Mouse (Mus musculus): ENCODE measurements at regions not wholly inside any gene's neighbourhood (a gene's known extent, or its start where the extent isn't known, plus 50 kb on each side); places are given as distances from the start of the nearest gene placed in this dataset.
A peak's percentile ranks its signal among the peaks of the same experiment; 100 is the strongest.

DNA sequence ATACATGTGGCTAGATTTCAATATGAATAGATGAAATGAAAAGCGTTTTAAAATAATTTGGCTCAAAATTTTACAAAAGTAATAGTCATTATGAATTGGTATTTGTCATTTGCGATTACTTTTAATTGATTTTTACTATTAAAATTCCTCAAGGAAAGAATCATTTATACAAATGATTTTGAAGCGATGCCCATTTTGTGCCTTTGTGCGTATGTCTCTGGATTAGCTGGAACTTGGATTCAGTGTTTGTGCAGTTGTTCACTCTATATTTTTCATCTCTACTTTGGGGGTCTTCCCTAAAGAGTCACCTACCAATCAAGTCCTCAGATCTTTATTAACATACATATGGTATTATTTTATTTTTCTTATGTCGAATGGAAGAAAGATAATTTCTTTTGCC, 274.3 kb downstream of the Ptprc start:
- Histone ChIP-seq H3K9ac (replicated peaks) (peak overlapping the region; percentile 71), H3K4me2 (peak overlapping the region; percentile 69), H3K4me1 (peaks cover 23% of the 10 kb centered on the region), H3K27me3 (replicated peaks) (no peaks in the 10 kb centered on the region), H3K4me3 (replicated peaks) (peak overlapping the region; percentile 61), H3K27ac (replicated peaks) (peak overlapping the region; percentile 93), H3K36me3 (no peaks in the 10 kb centered on the region), H3K9me3 (replicated peaks) (no peaks in the 10 kb centered on the region)
- 20% methylated on average over 5 of the region's 5 CpGs for WGBS
- no peak for ATAC-seq (ENCODE audit: low FRiP score)

DNA sequence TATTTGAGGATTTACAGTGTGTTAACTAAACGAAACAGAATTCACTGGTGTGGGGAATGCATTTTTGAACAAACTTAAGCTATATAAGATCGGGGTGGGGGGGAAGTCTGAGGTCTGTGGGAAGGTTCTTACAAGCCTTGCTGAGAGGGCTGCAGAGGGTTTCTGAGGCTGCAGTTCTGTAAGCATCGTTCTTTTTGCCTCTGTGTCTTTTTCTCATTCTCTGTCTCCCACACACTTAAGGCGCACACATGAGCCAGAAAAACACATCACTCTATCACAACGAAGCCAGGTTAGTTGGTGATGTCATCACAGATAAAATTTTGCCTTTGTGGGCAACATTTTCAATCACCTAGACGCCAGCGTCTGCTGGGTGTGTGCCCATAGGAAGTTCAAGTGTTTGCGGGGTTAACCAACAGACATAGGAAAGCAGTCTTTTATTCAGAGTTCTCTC, 274.9 kb downstream of the Ptprc start:
- Histone ChIP-seq H3K36me3 (no peaks in the 10 kb centered on the region), H3K9ac (replicated peaks) (peak overlapping the region; percentile 71), H3K4me3 (replicated peaks) (peak overlapping the region; percentile 61), H3K27ac (replicated peaks) (peak overlapping the region; percentile 93), H3K27me3 (replicated peaks) (no peaks in the 10 kb centered on the region), H3K9me3 (replicated peaks) (no peaks in the 10 kb centered on the region), H3K4me1 (peaks cover 20% of the 10 kb centered on the region), H3K4me2 (peak overlapping the region; percentile 69)
- peak; percentile 45 for ATAC-seq (ENCODE audit: low FRiP score)
- under 1% methylated on average over 8 of the region's 8 CpGs for WGBS

- under 1% methylated on average over 14 of the region's 14 CpGs for WGBS
- H3K4me3 ChIP-seq (replicated peaks) = peak overlapping the region; percentile 61
Observed at GRCm38 (mm10) chr1:137899916-137900601, 275.4 kb downstream of the Ptprc start.

DNA sequence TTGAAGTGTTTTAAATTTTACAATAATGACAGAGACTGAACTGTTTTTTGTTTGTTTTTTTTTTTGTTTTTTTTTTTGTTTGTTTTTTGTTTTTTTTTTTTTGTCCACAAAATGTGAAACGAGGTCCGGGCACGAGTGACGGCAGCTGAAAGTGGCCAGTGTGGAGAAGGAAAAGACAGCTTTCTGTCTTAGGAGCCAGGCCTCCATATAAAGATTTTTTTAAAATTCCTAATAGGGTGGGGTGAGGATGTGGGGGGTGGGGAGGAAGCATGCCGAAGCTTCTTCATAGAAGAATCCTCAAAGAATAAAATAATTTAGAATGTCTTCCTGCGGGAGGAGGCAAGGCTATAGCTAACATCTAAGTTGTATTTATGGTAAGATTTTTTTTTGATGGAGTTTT, 276.2 kb downstream of the Ptprc start:
- no peaks in the 10 kb centered on the region for H3K36me3 ChIP-seq
- H3K4me2 ChIP-seq = peak overlapping the region; percentile 69
- H3K4me1 ChIP-seq = peaks cover 14% of the 10 kb centered on the region
- peak overlapping the region; percentile 71 for H3K9ac ChIP-seq (replicated peaks)
- H3K27me3 ChIP-seq (replicated peaks) = no peaks in the 10 kb centered on the region
- peak overlapping the region; percentile 93 for H3K27ac ChIP-seq (replicated peaks)
- no peaks in the 10 kb centered on the region for H3K9me3 ChIP-seq (replicated peaks)
- H3K4me3 ChIP-seq (replicated peaks) = peak overlapping the region; percentile 61
- WGBS = 1% methylated on average over 6 of the region's 6 CpGs
- no peak for ATAC-seq (ENCODE audit: low FRiP score)

More at GRCm38 (mm10) chr1:137899916-137900601, 275.4 kb downstream of the Ptprc start:
- no peaks in the 10 kb centered on the region for H3K36me3 ChIP-seq
- no peaks in the 10 kb centered on the region for H3K27me3 ChIP-seq (replicated peaks)
- H3K9ac ChIP-seq (replicated peaks) = peak overlapping the region; percentile 71
- peak; percentile 83 for ATAC-seq (ENCODE audit: low FRiP score)
- H3K4me1 ChIP-seq = peaks cover 14% of the 10 kb centered on the region
- peak overlapping the region; percentile 93 for H3K27ac ChIP-seq (replicated peaks)
- H3K4me2 ChIP-seq = peak overlapping the region; percentile 69
- no peaks in the 10 kb centered on the region for H3K9me3 ChIP-seq (replicated peaks)

GRCm38 (mm10) chr1:137898891-137899290, 276.6 kb downstream of the Ptprc start:
- Histone ChIP-seq H3K4me2 (peak overlapping the region; percentile 69), H3K4me1 (peaks cover 14% of the 10 kb centered on the region), H3K9ac (replicated peaks) (peak overlapping the region; percentile 71), H3K27ac (replicated peaks) (peak overlapping the region; percentile 93), H3K27me3 (replicated peaks) (no peaks in the 10 kb centered on the region), H3K9me3 (replicated peaks) (no peaks in the 10 kb centered on the region), H3K36me3 (no peaks in the 10 kb centered on the region), H3K4me3 (replicated peaks) (peak overlapping the region; percentile 61)
- WGBS = 2% methylated on average over 3 of the region's 3 CpGs
- peak; percentile 62 for ATAC-seq (ENCODE audit: low FRiP score)

DNA sequence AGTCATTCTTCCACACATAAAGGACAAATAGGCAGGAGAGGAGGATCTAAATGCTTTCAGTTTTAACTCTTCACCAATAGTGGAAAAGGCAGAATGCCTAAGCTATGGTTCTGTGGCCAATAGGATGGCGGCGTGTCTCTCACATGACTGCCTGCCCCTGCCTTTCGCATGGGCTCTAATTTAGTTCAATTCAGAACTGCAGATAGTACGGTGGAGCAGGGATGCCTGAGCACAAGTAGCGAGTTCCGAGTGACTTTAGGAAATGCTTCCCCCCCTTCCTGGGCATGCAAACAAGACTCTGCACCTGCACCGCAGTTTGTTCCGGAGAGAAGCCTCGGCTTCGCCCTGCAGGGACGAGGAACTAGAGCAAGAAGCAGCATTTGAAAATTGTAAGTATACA, 277.1 kb downstream of the Ptprc start:
- Histone ChIP-seq H3K4me1 (peaks cover 13% of the 10 kb centered on the region), H3K4me2 (peak overlapping the region; percentile 69), H3K27ac (replicated peaks) (peak overlapping the region; percentile 93), H3K9me3 (replicated peaks) (no peaks in the 10 kb centered on the region), H3K9ac (replicated peaks) (peak overlapping the region; percentile 71), H3K27me3 (replicated peaks) (no peaks in the 10 kb centered on the region), H3K36me3 (no peaks in the 10 kb centered on the region), H3K4me3 (replicated peaks) (peak overlapping the region; percentile 61)
- peak; percentile 96 for ATAC-seq (ENCODE audit: low FRiP score)
- WGBS = 0% methylated on average over 11 of the region's 11 CpGs

GRCm38 (mm10) chr1:137881656-137882055, 293.9 kb downstream of the Ptprc start:
- Histone ChIP-seq H3K27ac (replicated peaks) (no peak overlapping the region), H3K9ac (replicated peaks) (no peak overlapping the region), H3K36me3 (no peaks in the 10 kb centered on the region), H3K4me1 (0 out of 2 replicates have a peak, but pooled peaks cover 2% of the 10 kb centered on the region), H3K27me3 (replicated peaks) (no peaks in the 10 kb centered on the region), H3K9me3 (replicated peaks) (no peaks in the 10 kb centered on the region), H3K4me3 (replicated peaks) (no peak overlapping the region), H3K4me2 (no peak overlapping the region)
- 23% methylated on average over 3 of the region's 3 CpGs for WGBS
- ATAC-seq (ENCODE audit: low FRiP score) = no peak

DNA sequence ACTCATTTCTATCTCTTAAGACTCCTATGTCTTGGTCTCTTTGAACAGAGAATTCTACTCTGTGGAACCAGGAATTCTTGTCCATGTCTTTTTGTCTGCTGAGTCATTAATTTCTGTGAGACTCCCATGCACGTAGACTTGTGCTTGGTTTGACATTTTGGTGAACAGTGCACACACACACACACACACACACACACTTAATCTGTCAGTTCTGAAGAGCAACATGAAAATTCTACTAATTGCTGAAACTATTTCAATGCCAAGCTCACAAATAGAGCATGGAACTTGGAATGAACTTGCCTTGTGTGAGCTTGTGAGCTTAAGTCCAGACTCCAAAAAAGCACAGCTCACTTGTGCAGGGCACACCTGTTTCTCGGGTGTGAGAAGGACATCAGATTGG, 301.1 kb downstream of the Ptprc start:
- no peaks in the 10 kb centered on the region for H3K4me1 ChIP-seq
- no peak overlapping the region for H3K4me3 ChIP-seq (replicated peaks)
- ATAC-seq (ENCODE audit: low FRiP score) = no peak
- no peak overlapping the region for H3K4me2 ChIP-seq
- no peak overlapping the region for H3K27ac ChIP-seq (replicated peaks)
- H3K36me3 ChIP-seq = no peaks in the 10 kb centered on the region
- H3K9ac ChIP-seq (replicated peaks) = no peak overlapping the region
- H3K27me3 ChIP-seq (replicated peaks) = no peaks in the 10 kb centered on the region
- WGBS = 64% methylated on average over 2 of the region's 2 CpGs
- H3K9me3 ChIP-seq (replicated peaks) = no peaks in the 10 kb centered on the region

GRCm38 (mm10) chr1:137873628-137874027, 301.9 kb downstream of the Ptprc start:
- no peak overlapping the region for H3K4me2 ChIP-seq
- no peak overlapping the region for H3K4me3 ChIP-seq (replicated peaks)
- no peak overlapping the region for H3K9ac ChIP-seq (replicated peaks)
- H3K27me3 ChIP-seq (replicated peaks) = no peaks in the 10 kb centered on the region
- ATAC-seq (ENCODE audit: low FRiP score) = no peak
- no peaks in the 10 kb centered on the region for H3K36me3 ChIP-seq
- 32% methylated on average over 1 of the region's 1 CpGs for WGBS
- no peaks in the 10 kb centered on the region for H3K4me1 ChIP-seq
- H3K27ac ChIP-seq (replicated peaks) = no peak overlapping the region
- no peaks in the 10 kb centered on the region for H3K9me3 ChIP-seq (replicated peaks)

DNA sequence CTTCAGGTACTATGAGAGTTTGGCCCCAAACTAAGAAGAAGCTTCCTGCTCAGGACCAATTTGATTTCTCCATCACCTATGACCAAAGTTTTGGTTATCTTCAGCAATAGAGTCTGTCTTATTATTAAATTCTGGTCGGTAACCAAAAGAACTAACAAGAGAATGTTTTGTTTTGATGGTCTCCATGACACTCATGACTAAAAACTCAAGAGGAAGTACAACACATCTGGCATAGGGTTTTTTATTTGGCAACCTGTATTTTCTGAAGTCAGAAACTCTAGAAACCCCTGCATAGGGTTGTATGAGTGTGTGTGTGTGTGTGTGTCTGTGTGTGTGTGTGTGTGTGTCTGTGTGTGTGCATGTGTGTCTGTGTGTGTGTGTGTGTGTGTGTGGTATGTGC, 310.5 kb downstream of the Ptprc start:
- H3K4me1 ChIP-seq = no peaks in the 10 kb centered on the region
- 86% methylated on average over 1 of the region's 1 CpGs for WGBS
- no peak for ATAC-seq (ENCODE audit: low FRiP score)
- no peaks in the 10 kb centered on the region for H3K9me3 ChIP-seq (replicated peaks)
- H3K27ac ChIP-seq (replicated peaks) = no peak overlapping the region
- H3K27me3 ChIP-seq (replicated peaks) = no peaks in the 10 kb centered on the region
- no peak overlapping the region for H3K4me2 ChIP-seq
- no peaks in the 10 kb centered on the region for H3K36me3 ChIP-seq
- no peak overlapping the region for H3K9ac ChIP-seq (replicated peaks)
- H3K4me3 ChIP-seq (replicated peaks) = no peak overlapping the region

DNA sequence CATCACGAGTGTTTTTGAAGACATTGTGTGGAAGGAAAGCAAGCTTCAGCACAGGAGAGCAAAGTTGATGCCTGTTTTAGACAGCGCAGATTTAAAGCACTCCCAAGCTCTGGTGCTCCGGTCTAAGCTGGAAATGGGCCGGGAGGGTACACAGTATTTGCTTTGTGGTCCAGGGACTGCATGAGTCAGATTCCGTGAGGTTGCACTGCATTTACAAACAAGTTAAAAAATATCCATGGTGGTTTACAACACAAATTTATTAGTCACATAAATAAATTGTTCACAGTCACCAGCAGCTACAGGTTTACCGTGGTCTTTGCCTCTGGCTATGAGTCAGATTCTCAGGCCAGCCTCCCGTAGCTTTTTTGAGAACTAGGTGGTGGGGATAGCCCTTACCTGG, 312.0 kb downstream of the Ptprc start:
- no peaks in the 10 kb centered on the region for H3K36me3 ChIP-seq
- no peak overlapping the region for H3K4me2 ChIP-seq
- ATAC-seq (ENCODE audit: low FRiP score) = no peak
- no peaks in the 10 kb centered on the region for H3K9me3 ChIP-seq (replicated peaks)
- H3K9ac ChIP-seq (replicated peaks) = no peak overlapping the region
- no peaks in the 10 kb centered on the region for H3K4me1 ChIP-seq
- H3K4me3 ChIP-seq (replicated peaks) = no peak overlapping the region
- H3K27ac ChIP-seq (replicated peaks) = no peak overlapping the region
- 91% methylated on average over 7 of the region's 7 CpGs for WGBS
- no peaks in the 10 kb centered on the region for H3K27me3 ChIP-seq (replicated peaks)

- no peaks in the 10 kb centered on the region for H3K27me3 ChIP-seq (replicated peaks)
- H3K4me2 ChIP-seq = no peak overlapping the region
- ATAC-seq (ENCODE audit: low FRiP score) = no peak
- no peak overlapping the region for H3K4me3 ChIP-seq (replicated peaks)
- no peaks in the 10 kb centered on the region for H3K9me3 ChIP-seq (replicated peaks)
- H3K4me1 ChIP-seq = 0 out of 2 replicates have a peak, but pooled peaks cover 3% of the 10 kb centered on the region
- 83% methylated on average over 2 of the region's 2 CpGs for WGBS
- H3K9ac ChIP-seq (replicated peaks) = no peak overlapping the region
- H3K36me3 ChIP-seq = no peaks in the 10 kb centered on the region
- no peak overlapping the region for H3K27ac ChIP-seq (replicated peaks)
Observed at GRCm38 (mm10) chr1:137852262-137852661, 323.2 kb downstream of the Ptprc start.

Data from neural tube, embryonic 15.5 days (tissue).